Mouse (Mus musculus): ENCODE data around the gene A230072I06Rik. TPM values are rescaled to one million over a fixed set of nuclear protein-coding genes. Genes with fewer than 3 reads are reported as not detected.

A230072I06Rik gene
- total RNA-seq (2021) = not detected
- long read RNA-seq, experiment 1 = 0 reads
- long read RNA-seq, experiment 2 = 0 reads

GRCm38 (mm10) chr8:12278663-12279312, at the start of gene A230072I06Rik:
A230072I06Rik (plus strand) TSS chr8:12278819.
- DNase-seq (ENCODE audit: low spot score in 2 of 2) = peak in 1 of 2 experiments; percentile 8

GRCm38 (mm10) chr8:12234039-12234438, 44.6 kb upstream of the A230072I06Rik start:
- DNase-seq (ENCODE audit: low spot score in 2 of 2) = no peak

GRCm38 (mm10) chr8:12238775-12239174, 39.8 kb upstream of the A230072I06Rik start:
- no peak for DNase-seq (ENCODE audit: low spot score in 2 of 2)

- no peak for DNase-seq (ENCODE audit: low spot score in 2 of 2)
Observed at GRCm38 (mm10) chr8:12240143-12240542, 38.5 kb upstream of the A230072I06Rik start.

- no peak for DNase-seq (ENCODE audit: low spot score in 2 of 2)
Observed at GRCm38 (mm10) chr8:12243746-12244145, 34.9 kb upstream of the A230072I06Rik start.

GRCm38 (mm10) chr8:12259890-12260289, 18.7 kb upstream of the A230072I06Rik start:
- DNase-seq (ENCODE audit: low spot score in 2 of 2) = no peak

- no peak for DNase-seq (ENCODE audit: low spot score in 2 of 2)
Observed at GRCm38 (mm10) chr8:12260476-12261029, 18.1 kb upstream of the A230072I06Rik start.

GRCm38 (mm10) chr8:12261556-12261955, 17.1 kb upstream of the A230072I06Rik start:
- no peak for DNase-seq (ENCODE audit: low spot score in 2 of 2)

- DNase-seq (ENCODE audit: low spot score in 2 of 2) = no peak
Observed at GRCm38 (mm10) chr8:12264996-12265395, 13.6 kb upstream of the A230072I06Rik start.

- DNase-seq (ENCODE audit: low spot score in 2 of 2) = no peak
Observed at GRCm38 (mm10) chr8:12267863-12268262, 10.8 kb upstream of the A230072I06Rik start.

- DNase-seq (ENCODE audit: low spot score in 2 of 2) = no peak
Observed at GRCm38 (mm10) chr8:12268306-12268829, 10.3 kb upstream of the A230072I06Rik start.

GRCm38 (mm10) chr8:12279482-12280192, 1.0 kb downstream of the A230072I06Rik start:
- no peak for DNase-seq (ENCODE audit: low spot score in 2 of 2)

GRCm38 (mm10) chr8:12282128-12282527, 3.5 kb downstream of the A230072I06Rik start:
- DNase-seq (ENCODE audit: low spot score in 2 of 2) = no peak

- DNase-seq (ENCODE audit: low spot score in 2 of 2) = no peak
Observed at GRCm38 (mm10) chr8:12290551-12290950, 11.9 kb downstream of the A230072I06Rik start.

- peak in 1 of 2 experiments; percentile 16 for DNase-seq (ENCODE audit: low spot score in 2 of 2)
Observed at GRCm38 (mm10) chr8:12298326-12298950, 19.8 kb downstream of the A230072I06Rik start.

- no peak for DNase-seq (ENCODE audit: low spot score in 2 of 2)
Observed at GRCm38 (mm10) chr8:12301998-12302397, 23.4 kb downstream of the A230072I06Rik start.

- no peak for DNase-seq (ENCODE audit: low spot score in 2 of 2)
Observed at GRCm38 (mm10) chr8:12312975-12313734, 34.5 kb downstream of the A230072I06Rik start.

- no peak for DNase-seq (ENCODE audit: low spot score in 2 of 2)
Observed at GRCm38 (mm10) chr8:12314258-12314657, 35.6 kb downstream of the A230072I06Rik start.

GRCm38 (mm10) chr8:12315177-12315576, 36.6 kb downstream of the A230072I06Rik start:
- DNase-seq (ENCODE audit: low spot score in 2 of 2) = no peak

GRCm38 (mm10) chr8:12319755-12320455, 41.3 kb downstream of the A230072I06Rik start:
- DNase-seq (ENCODE audit: low spot score in 2 of 2) = no peak

Data from left cerebral cortex, adult 18-20 months (tissue).